Mouse (Mus musculus) liver, embryonic 13.5 days (tissue): ENCODE measurements around the gene Abhd12. TPM values are rescaled to one million over a fixed set of nuclear protein-coding genes. Genes with fewer than 3 reads are reported as not detected.

ENCODE experiments used
- ATAC-seq: fragments of 200-750 bp; cut with Nextera tagmentation; 2 replicates; pipeline ENCODE4 v1.8.0; 2017; ENCODE audit warnings: low read depth, mild to moderate bottlenecking, moderate number of reproducible peaks, moderate library complexity
- DNase-seq: peaks from one replicate; pipeline ENCODE4 v3.0.0; 2022
- H3K27ac ChIP-seq: fragments of 300-500 bp; sonication (generic); 2 replicates; pipeline ENCODE4 v1.5.1; 2015; ENCODE audit warnings: moderate library complexity, mild to moderate bottlenecking, inconsistent platforms
- H3K27me3 ChIP-seq: fragments of 300-500 bp; sonication (generic); 2 replicates; pipeline ENCODE4 v1.6.1; 2015; ENCODE audit warnings: mild to moderate bottlenecking, inconsistent platforms
- H3K36me3 ChIP-seq: fragments of 300-500 bp; sonication (generic); 2 replicates; pipeline ENCODE4 v1.6.1; 2015; ENCODE audit warnings: mild to moderate bottlenecking, inconsistent platforms
- H3K4me1 ChIP-seq: fragments of 300-500 bp; sonication (generic); replicated peaks from 2 replicates; pipeline ENCODE4 v1.6.1; 2015; ENCODE audit warnings: inconsistent platforms
- H3K4me2 ChIP-seq: fragments of 300-500 bp; sonication (generic); 2 replicates; pipeline ENCODE4 v1.6.1; 2015; ENCODE audit warnings: inconsistent platforms, mild to moderate bottlenecking, moderate library complexity
- H3K4me3 ChIP-seq: fragments of 300-500 bp; sonication (generic); replicated peaks from 2 replicates; pipeline ENCODE4 v1.5.1; 2015; ENCODE audit warnings: mild to moderate bottlenecking, inconsistent platforms
- H3K9ac ChIP-seq: fragments of 300-500 bp; sonication (generic); 2 replicates; pipeline ENCODE4 v1.6.1; 2015; ENCODE audit warnings: mild to moderate bottlenecking, inconsistent platforms
- H3K9me3 ChIP-seq: fragments of 300-500 bp; sonication (generic); replicated peaks from 2 replicates; pipeline ENCODE4 v1.6.1; 2016; ENCODE audit warnings: inconsistent platforms
- WGBS: fragments of 180-500 bp; shearing (Covaris S2); methylation state at CpG from one replicate; pipeline ENCODE4 v1.1.7; 2015; ENCODE audit not compliant: insufficient replicate concordance; 5-methylcytosine and 5-hydroxymethylcytosine counted together
- polyA plus RNA-seq: library from polyadenylated mRNA; unstranded; fragments of >200 nt; fragmentation: Nextera tagmentation; extraction: Ambion mirVana; gene quantifications from 2 replicates; pipeline ENCODE4 v1.2.1, GENCODE M21; 2015

Abhd12 gene
- polyA plus RNA-seq, 1 experiment from 2014 or later, result 21.2 TPM

GRCm38 (mm10) chr2:150877561-150877960 lies 27.0 kb downstream of the Abhd12 start:
- DNase-seq, result no peak
- Histone ChIP-seq H3K27me3 (no peaks in the 10 kb centered on the region), H3K4me1 (peaks cover 6% of the 10 kb centered on the region), H3K4me3 (no peak overlapping the region), H3K4me2 (no peak overlapping the region), H3K9ac (no peak overlapping the region), H3K36me3 (no peaks in the 10 kb centered on the region), H3K9me3 (no peaks in the 10 kb centered on the region), H3K27ac (no peak overlapping the region)
- WGBS, result 81% methylated on average over 4 of the region's 4 CpGs
- no peak for ATAC-seq

GRCm38 (mm10) chr2:150875226-150875625 lies 29.3 kb downstream of the Abhd12 start:
- no peak overlapping the region for H3K4me2 ChIP-seq
- 85% methylated on average over 1 of the region's 1 CpGs for WGBS

GRCm38 (mm10) chr2:150874508-150874907 lies 30.0 kb downstream of the Abhd12 start:
- Histone ChIP-seq H3K36me3 (no peaks in the 10 kb centered on the region), H3K4me2 (no peak overlapping the region), H3K4me1 (peaks cover 11% of the 10 kb centered on the region), H3K4me3 (no peak overlapping the region), H3K27me3 (no peaks in the 10 kb centered on the region), H3K9me3 (no peaks in the 10 kb centered on the region), H3K9ac (no peak overlapping the region), H3K27ac (no peak overlapping the region)
- no peak for DNase-seq
- ATAC-seq, result no peak
- 73% methylated on average over 1 of the region's 1 CpGs for WGBS

More at GRCm38 (mm10) chr2:150875226-150875625, 29.3 kb downstream of the Abhd12 start:
- DNase-seq, result no peak
- Histone ChIP-seq H3K27me3 (no peaks in the 10 kb centered on the region), H3K9me3 (no peaks in the 10 kb centered on the region), H3K4me1 (peaks cover 6% of the 10 kb centered on the region), H3K9ac (no peak overlapping the region), H3K27ac (no peak overlapping the region), H3K36me3 (no peaks in the 10 kb centered on the region), H3K4me3 (no peak overlapping the region)
- ATAC-seq, result no peak

- WGBS, result 18% methylated on average over 1 of the region's 1 CpGs
- no peak overlapping the region for H3K4me2 ChIP-seq
These were observed 35.1 kb downstream of the Abhd12 start for GRCm38 (mm10) chr2:150869446-150869845.

GRCm38 (mm10) chr2:150867021-150867420 lies 37.5 kb downstream of the Abhd12 start:
- H3K4me1 ChIP-seq, result peaks cover 9% of the 10 kb centered on the region; the same call in 1 of the 2 replicates
- no peak overlapping the region for H3K27ac ChIP-seq
- H3K9ac ChIP-seq, result no peak overlapping the region
- 72% methylated on average over 2 of the region's 2 CpGs for WGBS
- DNase-seq, result no peak
- no peak overlapping the region for H3K4me2 ChIP-seq
- no peak overlapping the region for H3K4me3 ChIP-seq
- H3K36me3 ChIP-seq, result no peaks in the 10 kb centered on the region
- H3K27me3 ChIP-seq, result no peaks in the 10 kb centered on the region
- ATAC-seq, result no peak
- H3K9me3 ChIP-seq, result no peaks in the 10 kb centered on the region

More at GRCm38 (mm10) chr2:150869446-150869845, 35.1 kb downstream of the Abhd12 start:
- no peak for DNase-seq
- no peak overlapping the region for H3K9ac ChIP-seq
- peak; percentile 26; the same call in 1 of the 2 replicates for ATAC-seq
- H3K9me3 ChIP-seq, result no peaks in the 10 kb centered on the region
- H3K4me1 ChIP-seq, result peaks cover 9% of the 10 kb centered on the region; the same call in 1 of the 2 replicates
- no peak overlapping the region for H3K4me3 ChIP-seq
- no peaks in the 10 kb centered on the region for H3K36me3 ChIP-seq
- H3K27me3 ChIP-seq, result no peaks in the 10 kb centered on the region
- H3K27ac ChIP-seq, result no peak overlapping the region; the same call in 1 of the 2 replicates

- H3K9ac ChIP-seq, result no peak overlapping the region
- no peaks in the 10 kb centered on the region for H3K36me3 ChIP-seq
- no peak for DNase-seq
- no peak overlapping the region for H3K4me3 ChIP-seq
- H3K27ac ChIP-seq, result no peak overlapping the region
- ATAC-seq, result no peak
- no peak overlapping the region for H3K4me2 ChIP-seq
- H3K9me3 ChIP-seq, result no peaks in the 10 kb centered on the region
- no peaks in the 10 kb centered on the region for H3K27me3 ChIP-seq
- peaks cover 1% of the 10 kb centered on the region for H3K4me1 ChIP-seq
- 66% methylated on average over 2 of the region's 2 CpGs for WGBS
These were observed 43.4 kb downstream of the Abhd12 start for GRCm38 (mm10) chr2:150861128-150861527.

GRCm38 (mm10) chr2:150859709-150860470 lies 44.7 kb downstream of the Abhd12 start:
- Histone ChIP-seq H3K4me3 (no peak overlapping the region), H3K4me2 (no peak overlapping the region), H3K9ac (no peak overlapping the region), H3K27ac (no peak overlapping the region), H3K9me3 (no peaks in the 10 kb centered on the region), H3K4me1 (peaks cover 3% of the 10 kb centered on the region), H3K27me3 (no peaks in the 10 kb centered on the region), H3K36me3 (no peaks in the 10 kb centered on the region)
- ATAC-seq (no peak), DNase-seq (no peak)
- WGBS, result 71% methylated on average over 11 of the region's 11 CpGs

GRCm38 (mm10) chr2:150858724-150859487 lies 45.6 kb downstream of the Abhd12 start:
- Histone ChIP-seq H3K27ac (no peak overlapping the region), H3K4me1 (peaks cover 6% of the 10 kb centered on the region), H3K27me3 (no peaks in the 10 kb centered on the region), H3K4me3 (no peak overlapping the region), H3K4me2 (no peak overlapping the region), H3K9ac (no peak overlapping the region), H3K36me3 (no peaks in the 10 kb centered on the region), H3K9me3 (no peaks in the 10 kb centered on the region)
- WGBS, result 70% methylated on average over 9 of the region's 9 CpGs
- ATAC-seq (peak; percentile 34; the same call in 1 of the 2 replicates), DNase-seq (no peak)

GRCm38 (mm10) chr2:150855186-150855585 lies 49.4 kb downstream of the Abhd12 start:
- Histone ChIP-seq H3K9me3 (no peaks in the 10 kb centered on the region), H3K27ac (no peak overlapping the region), H3K4me1 (peaks cover 6% of the 10 kb centered on the region), H3K4me2 (no peak overlapping the region), H3K36me3 (no peaks in the 10 kb centered on the region), H3K9ac (no peak overlapping the region), H3K4me3 (no peak overlapping the region), H3K27me3 (no peaks in the 10 kb centered on the region)
- no peak for DNase-seq
- ATAC-seq, result no peak

- DNase-seq, result no peak
These were observed 53.3 kb downstream of the Abhd12 start for GRCm38 (mm10) chr2:150851251-150851650.

GRCm38 (mm10) chr2:150847436-150847995 lies 57.0 kb downstream of the Abhd12 start:
- no peaks in the 10 kb centered on the region for H3K4me1 ChIP-seq
- no peaks in the 10 kb centered on the region for H3K36me3 ChIP-seq
- 86% methylated on average over 8 of the region's 8 CpGs for WGBS
- no peak overlapping the region for H3K27ac ChIP-seq
- ATAC-seq, result no peak
- H3K27me3 ChIP-seq, result no peaks in the 10 kb centered on the region
- no peak for DNase-seq
- no peaks in the 10 kb centered on the region for H3K9me3 ChIP-seq
- H3K4me2 ChIP-seq, result no peak overlapping the region
- no peak overlapping the region for H3K4me3 ChIP-seq
- no peak overlapping the region for H3K9ac ChIP-seq

More at GRCm38 (mm10) chr2:150851251-150851650, 53.3 kb downstream of the Abhd12 start:
- Histone ChIP-seq H3K9ac (no peak overlapping the region), H3K4me2 (no peak overlapping the region), H3K9me3 (no peaks in the 10 kb centered on the region), H3K4me1 (peaks cover 6% of the 10 kb centered on the region), H3K27me3 (no peaks in the 10 kb centered on the region), H3K36me3 (no peaks in the 10 kb centered on the region), H3K27ac (no peak overlapping the region), H3K4me3 (no peak overlapping the region)
- 47% methylated on average over 9 of the region's 9 CpGs for WGBS
- no peak for ATAC-seq
